Mouse (Mus musculus) gastrocnemius, adult 2 months (tissue): ENCODE measurements around the gene Tom1l2. TPM values are rescaled to one million over a fixed set of nuclear protein-coding genes. Genes with fewer than 3 reads are reported as not detected.

Source experiments
- DNase-seq: peaks from one replicate; pipeline ENCODE4 v3.0.0; 2022
- H3K27ac ChIP-seq: fragments of 200-600 bp; 2 replicates; pipeline ENCODE4 v1.8.1; 2022; ENCODE audit warnings: mild to moderate bottlenecking
- H3K4me3 ChIP-seq: fragments of 200-600 bp; 2 replicates; pipeline ENCODE4 v1.8.1; 2022; ENCODE audit warnings: mild to moderate bottlenecking, moderate library complexity
- CTCF ChIP-seq: fragments of 200-600 bp; IDR thresholded peaks from 2 replicates; pipeline ENCODE4 v1.8.1; 2022; ENCODE audit warnings: antibody characterized with exemption, mild to moderate bottlenecking, moderate library complexity
- intact Hi-C: fragments of 180-260 bp; cut with DNase I; formaldehyde crosslinking; loops from one replicate; pipeline ENCODE4 v1.15.1; 2025
- total RNA-seq, 2 experiments: library from RNA; stranded (reverse); gene quantifications; 2 replicates each; pipeline ENCODE4 v1.2.3; 2021

Gene Tom1l2
- total RNA-seq, 2 experiments from 2014 or later = 63.7 to 63.9 TPM

- intact Hi-C loops = loop anchor here (5.0 kb wide), 1 partner anchor 94 kb away; no protein-coding TSS in a partner anchor
- H3K27ac ChIP-seq = no peak overlapping the region
Measured at GRCm38 (mm10) chr11:60196344-60196743, 156.4 kb downstream of the Tom1l2 start.

GRCm38 (mm10) chr11:60195108-60195507 lies 157.6 kb downstream of the Tom1l2 start:
- intact Hi-C loops = loop anchor here (5.0 kb wide), 1 partner anchor 93 kb away; no protein-coding TSS in a partner anchor
- TF ChIP-seq CTCF = peak; percentile 61
- H3K4me3 ChIP-seq = no peak overlapping the region
- no peak for DNase-seq
- H3K27ac ChIP-seq = no peak overlapping the region

More at GRCm38 (mm10) chr11:60196344-60196743, 156.4 kb downstream of the Tom1l2 start:
- no peak for TF ChIP-seq CTCF
- H3K4me3 ChIP-seq = no peak overlapping the region
- DNase-seq = no peak

DNA sequence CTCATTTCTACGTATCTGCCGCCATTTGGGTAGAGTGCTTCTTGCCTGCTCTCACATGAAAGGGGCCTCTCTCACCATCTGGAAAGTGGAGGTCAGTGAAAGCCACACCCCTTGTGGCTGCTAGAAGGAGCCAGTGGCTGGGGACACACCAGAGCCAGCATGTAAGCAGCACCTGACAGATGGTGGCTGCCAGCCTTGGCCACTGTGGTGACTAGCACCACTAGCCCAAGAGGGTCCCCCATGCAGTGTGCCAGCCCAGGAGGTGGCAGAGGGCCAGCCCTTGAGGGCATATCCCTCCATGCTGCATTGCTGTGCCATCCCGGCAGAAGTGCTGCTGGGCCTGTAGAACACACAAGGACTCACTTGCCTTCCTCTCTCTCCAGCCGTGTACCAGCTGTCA lies 159.1 kb downstream of the Tom1l2 start:
- Histone ChIP-seq H3K27ac (no peak overlapping the region), H3K4me3 (no peak overlapping the region)
- TF ChIP-seq CTCF = no peak
- intact Hi-C loops = no loop called here
- no peak for DNase-seq

- intact Hi-C loops = no loop called here
- Histone ChIP-seq H3K27ac (no peak overlapping the region), H3K4me3 (no peak overlapping the region)
- DNase-seq = no peak
- TF ChIP-seq CTCF = no peak
Measured at GRCm38 (mm10) chr11:60192534-60192933, 160.2 kb downstream of the Tom1l2 start.

DNA sequence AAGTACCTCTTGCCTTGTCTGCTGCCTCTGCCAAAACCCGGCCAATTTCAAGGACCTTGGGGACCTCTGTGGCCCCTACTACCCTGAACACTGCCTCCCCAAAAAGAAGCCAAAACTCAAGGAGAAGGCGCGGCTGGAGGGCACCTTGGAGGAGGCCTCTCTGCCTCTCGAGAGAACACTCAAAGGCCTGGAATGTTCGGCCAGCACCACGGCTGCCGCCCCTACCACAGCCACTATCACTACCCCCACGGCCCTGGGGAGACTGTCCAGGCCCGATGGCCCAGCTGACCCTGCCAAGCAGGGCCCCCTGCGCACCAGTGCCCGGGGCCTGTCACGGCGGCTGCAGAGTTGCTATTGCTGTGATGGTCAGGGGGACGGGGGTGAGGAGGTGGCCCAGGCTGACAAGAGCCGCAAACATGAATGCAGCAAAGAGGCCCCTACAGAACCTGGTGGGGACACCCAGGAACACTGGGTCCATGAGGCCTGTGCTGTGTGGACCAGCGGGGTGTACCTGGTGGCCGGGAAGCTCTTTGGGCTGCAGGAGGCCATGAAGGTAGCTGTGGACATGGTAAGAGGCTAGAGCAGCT lies 162.6 kb downstream of the Tom1l2 start:
- no peak for DNase-seq
- TF ChIP-seq CTCF = no peak
- intact Hi-C loops = no loop called here
- Histone ChIP-seq H3K4me3 (no peak overlapping the region), H3K27ac (peak overlapping the region; percentile 9)

- no peak for DNase-seq
- TF ChIP-seq CTCF = no peak
- intact Hi-C loops = no loop called here
- no peak overlapping the region for H3K4me3 ChIP-seq
- peak overlapping the region; percentile 9 for H3K27ac ChIP-seq
Measured at GRCm38 (mm10) chr11:60189501-60190040, 163.1 kb downstream of the Tom1l2 start.

- no peak for DNase-seq
- H3K27ac ChIP-seq = no peak overlapping the region
- no peak overlapping the region for H3K4me3 ChIP-seq
- intact Hi-C loops = no loop called here
- no peak for TF ChIP-seq CTCF
Measured at GRCm38 (mm10) chr11:60188275-60188853, 164.3 kb downstream of the Tom1l2 start.

DNA sequence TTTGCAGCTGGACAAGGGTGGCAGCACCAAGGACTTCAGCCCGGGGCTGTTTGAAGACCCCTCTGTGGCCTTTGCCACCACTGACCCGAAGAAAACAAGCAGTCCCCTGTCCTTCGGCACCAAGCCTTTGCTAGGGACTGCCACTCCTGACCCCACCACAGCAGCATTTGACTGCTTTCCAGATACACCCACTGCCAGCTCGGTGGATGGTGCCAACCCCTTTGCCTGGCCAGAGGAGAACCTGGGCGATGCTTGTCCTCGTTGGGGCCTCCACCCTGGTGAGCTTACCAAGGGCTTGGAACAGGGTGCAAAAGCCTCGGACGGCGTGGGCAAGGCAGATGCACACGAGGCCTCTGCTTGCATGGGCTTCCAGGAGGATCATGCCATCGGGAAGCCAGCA lies 165.6 kb downstream of the Tom1l2 start:
- Histone ChIP-seq H3K27ac (no peak overlapping the region), H3K4me3 (no peak overlapping the region)
- DNase-seq = no peak
- TF ChIP-seq CTCF = no peak
- intact Hi-C loops = no loop called here

- Histone ChIP-seq H3K4me3 (0 out of 2 replicates have a peak overlapping the region, but pooled peaks have one; percentile 1), H3K27ac (peak overlapping the region; percentile 10; the same call in 1 of the 2 replicates)
- intact Hi-C loops = no loop called here
- no peak for TF ChIP-seq CTCF
- DNase-seq = no peak
Measured at GRCm38 (mm10) chr11:60185396-60186231, 167.1 kb downstream of the Tom1l2 start.

GRCm38 (mm10) chr11:60184346-60185325 lies 168.1 kb downstream of the Tom1l2 start:
- no peak for DNase-seq
- intact Hi-C loops = no loop called here
- no peak overlapping the region for H3K4me3 ChIP-seq
- H3K27ac ChIP-seq = no peak overlapping the region; the same call in 1 of the 2 replicates
- no peak for TF ChIP-seq CTCF

GRCm38 (mm10) chr11:60182741-60183140 lies 170.0 kb downstream of the Tom1l2 start:
- no peak overlapping the region for H3K4me3 ChIP-seq
- no peak for TF ChIP-seq CTCF
- H3K27ac ChIP-seq = peak overlapping the region; percentile 38; the same call in 1 of the 2 replicates
- no peak for DNase-seq
- intact Hi-C loops = no loop called here
